Mouse (Mus musculus) G1E-ER4 (cell line): ENCODE measurements around the gene Il18r1. TPM values are rescaled to one million over a fixed set of nuclear protein-coding genes. Genes with fewer than 3 reads are reported as not detected.

ENCODE experiments used
- GATA1 ChIP-seq: IDR thresholded peaks from one replicate; pipeline ENCODE4 v1.8.0; 2012; ENCODE audit warnings: low read length, inconsistent platforms
- polyA plus RNA-seq: library from polyadenylated mRNA; stranded (reverse); fragments of >175 nt; gene quantifications from 2 replicates; pipeline ENCODE4 v1.2.3, GENCODE M21; 2012

The Il18r1 gene
- polyA plus RNA-seq, 1 experiment, result not detected

DNA sequence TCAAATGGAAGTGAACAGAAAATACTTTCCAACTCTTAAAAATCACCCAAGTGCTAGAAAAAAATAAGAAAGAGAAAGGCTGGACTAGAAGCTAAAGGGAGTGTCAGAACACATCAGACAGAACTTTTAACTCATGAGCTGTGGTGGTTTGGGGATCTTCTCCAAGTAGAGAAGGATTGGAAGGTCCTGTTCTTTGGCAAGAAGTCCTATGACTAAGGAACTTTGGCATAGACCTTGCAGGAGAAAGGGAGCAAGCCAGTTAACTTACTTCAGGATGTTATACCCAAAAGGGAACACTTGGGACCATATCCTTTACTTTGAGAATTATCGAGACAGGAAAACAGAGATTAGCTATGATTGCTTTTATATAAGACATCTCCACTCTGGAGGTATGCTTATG lies 7.0 kb downstream of the Il18r1 start:
- no peak for TF ChIP-seq GATA1

DNA sequence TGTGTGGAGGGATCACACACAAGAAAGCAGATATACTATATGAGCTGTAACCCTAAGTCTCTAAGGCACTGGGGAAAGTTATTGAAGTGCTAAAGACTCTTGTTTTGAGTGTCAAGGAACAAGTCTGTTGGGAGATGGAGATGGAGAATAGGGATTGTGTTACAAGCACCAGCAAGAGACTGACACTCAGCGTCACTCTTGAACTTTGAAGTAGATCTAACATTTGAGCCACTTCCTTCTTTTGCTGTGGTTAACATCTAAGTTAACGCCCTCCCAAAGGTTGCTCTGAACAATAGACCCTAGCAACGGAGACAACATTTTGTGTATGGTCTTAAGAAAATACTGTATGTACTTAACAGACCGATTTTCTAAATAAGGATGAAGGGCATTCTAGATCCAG lies 8.3 kb downstream of the Il18r1 start:
- TF ChIP-seq GATA1, result no peak

DNA sequence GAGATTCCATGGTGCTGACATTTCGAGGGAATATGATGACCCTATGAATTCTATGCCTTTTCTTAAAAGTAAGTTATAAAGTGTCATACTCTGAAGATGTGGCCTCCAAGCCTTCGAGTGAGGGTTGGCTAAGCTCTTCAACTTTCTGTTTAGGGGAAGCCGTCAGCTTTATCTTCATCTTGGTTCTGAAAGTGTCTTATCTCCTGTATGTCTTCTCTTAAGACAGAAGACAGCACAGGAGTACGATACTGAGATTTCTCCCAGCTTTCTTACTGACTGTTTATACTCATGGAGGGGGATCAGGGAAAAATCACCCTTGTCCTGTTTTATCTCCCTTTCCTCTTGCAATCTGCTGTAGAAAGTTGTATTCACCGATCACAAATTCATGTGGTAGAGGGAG lies 9.0 kb downstream of the Il18r1 start:
- no peak for TF ChIP-seq GATA1

DNA sequence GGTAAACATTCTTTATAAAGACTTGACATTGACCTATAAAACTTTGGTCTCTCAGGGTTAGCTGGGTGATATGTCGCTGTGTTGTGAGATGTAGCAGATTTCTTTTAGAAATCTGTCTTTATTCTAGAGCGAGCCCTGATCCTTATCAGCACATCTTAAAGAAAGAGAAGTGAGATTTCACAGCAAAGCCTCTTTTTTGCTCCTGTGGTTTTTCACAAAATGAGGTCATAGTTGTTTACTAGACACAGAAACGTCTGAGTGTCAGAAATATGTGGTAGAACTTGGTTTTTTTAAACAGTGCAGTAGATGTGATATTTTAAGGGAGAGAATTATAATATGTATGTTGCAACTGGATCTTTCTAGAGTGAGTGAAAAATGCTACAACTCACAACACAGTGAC lies 10.3 kb downstream of the Il18r1 start:
- no peak for TF ChIP-seq GATA1

DNA sequence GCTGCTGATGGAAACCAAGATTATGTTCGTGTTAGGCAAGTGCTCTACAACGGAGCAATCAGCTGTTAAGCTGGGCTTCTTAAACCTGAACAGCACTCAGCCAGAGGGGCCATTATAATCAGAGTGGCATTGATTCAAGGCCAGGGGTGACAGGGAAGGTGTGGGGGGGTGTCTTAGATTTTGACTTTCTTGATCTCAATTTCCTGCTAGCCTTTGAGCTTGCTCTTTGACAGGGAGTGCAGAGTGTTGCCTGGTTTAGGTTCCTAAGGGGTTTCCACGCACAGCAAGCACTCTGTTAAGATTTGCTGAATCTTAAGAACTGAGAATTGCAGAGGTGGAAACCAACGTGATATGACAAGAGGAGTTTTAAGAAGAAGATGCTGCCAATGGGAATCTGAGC lies 11.4 kb downstream of the Il18r1 start:
- no peak for TF ChIP-seq GATA1

DNA sequence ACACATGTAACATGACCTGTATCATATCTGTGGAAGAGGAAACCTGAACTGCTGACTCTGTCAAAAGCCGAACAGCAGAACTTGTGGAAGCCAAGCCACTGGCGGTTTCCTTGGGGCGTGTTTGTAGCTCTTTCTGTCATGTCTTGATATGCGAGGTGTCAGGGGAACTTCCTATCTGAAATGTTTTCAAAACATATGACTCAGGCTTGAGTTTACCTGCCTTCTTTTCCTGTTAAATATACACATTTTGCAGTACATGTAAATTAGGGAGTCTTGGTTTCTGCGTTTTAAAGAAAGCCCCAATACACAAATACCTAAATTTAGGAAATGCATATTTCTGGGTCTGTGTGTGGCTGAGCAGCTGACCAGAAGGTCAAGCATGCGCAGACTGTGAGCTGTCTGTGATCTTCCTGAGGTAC lies 14.2 kb downstream of the Il18r1 start:
- TF ChIP-seq GATA1, result no peak

DNA sequence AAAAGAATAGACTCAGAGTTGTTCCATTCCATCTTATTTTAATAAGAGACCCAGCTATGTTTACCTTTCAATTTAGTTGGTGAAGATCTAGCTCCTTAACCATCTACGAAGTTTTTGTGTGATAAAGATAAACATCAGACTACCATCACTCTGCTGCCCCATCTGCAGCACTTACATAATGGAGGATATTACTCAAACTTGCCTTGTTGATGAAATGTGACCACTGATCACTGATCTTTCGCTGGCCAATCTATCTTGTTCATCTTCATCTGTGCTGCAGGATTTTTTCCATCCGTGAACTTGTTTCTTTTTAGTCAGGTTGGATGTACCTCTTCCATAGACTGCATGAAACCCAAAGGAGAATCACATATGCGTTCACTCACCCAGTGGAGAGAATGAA lies 29.2 kb downstream of the Il18r1 start:
- TF ChIP-seq GATA1, result no peak

DNA sequence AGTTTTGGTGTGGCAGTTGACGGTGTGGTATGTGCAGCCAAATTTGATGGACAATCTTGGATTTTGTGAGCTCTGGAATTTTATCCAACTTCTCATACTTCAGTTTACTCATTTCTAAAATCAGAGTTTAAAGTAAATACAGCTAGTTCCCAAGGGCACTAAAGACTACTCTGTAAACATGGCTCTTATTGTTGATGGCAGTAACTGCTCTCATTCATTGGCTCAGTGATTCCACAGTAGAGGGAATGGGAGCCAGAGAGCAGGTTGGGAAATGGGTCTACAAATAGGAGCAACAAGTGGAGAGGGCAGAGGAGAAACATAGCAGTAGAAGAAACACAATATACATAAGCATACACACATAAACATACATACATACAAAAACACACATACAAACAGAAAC lies 34.4 kb downstream of the Il18r1 start:
- TF ChIP-seq GATA1, result no peak

DNA sequence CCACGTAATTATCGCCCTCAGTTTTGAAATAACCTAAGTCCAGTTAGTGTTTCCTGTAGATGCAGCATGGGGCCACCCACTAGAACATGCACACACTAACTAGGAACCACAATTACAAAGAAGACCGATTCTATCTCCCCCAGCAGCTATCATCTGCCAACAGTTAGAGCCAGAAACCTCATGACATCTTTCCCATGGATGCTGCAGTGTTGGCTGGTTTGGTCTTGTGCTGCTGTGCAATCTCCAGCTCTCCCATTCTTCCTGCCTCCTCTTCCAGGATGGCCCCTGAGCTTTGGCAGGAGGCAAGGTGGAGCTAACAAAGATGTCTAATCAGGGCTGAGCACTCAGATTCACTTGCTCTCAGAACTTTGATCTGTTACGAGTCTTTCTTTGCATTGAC lies 35.8 kb downstream of the Il18r1 start:
- TF ChIP-seq GATA1, result no peak

DNA sequence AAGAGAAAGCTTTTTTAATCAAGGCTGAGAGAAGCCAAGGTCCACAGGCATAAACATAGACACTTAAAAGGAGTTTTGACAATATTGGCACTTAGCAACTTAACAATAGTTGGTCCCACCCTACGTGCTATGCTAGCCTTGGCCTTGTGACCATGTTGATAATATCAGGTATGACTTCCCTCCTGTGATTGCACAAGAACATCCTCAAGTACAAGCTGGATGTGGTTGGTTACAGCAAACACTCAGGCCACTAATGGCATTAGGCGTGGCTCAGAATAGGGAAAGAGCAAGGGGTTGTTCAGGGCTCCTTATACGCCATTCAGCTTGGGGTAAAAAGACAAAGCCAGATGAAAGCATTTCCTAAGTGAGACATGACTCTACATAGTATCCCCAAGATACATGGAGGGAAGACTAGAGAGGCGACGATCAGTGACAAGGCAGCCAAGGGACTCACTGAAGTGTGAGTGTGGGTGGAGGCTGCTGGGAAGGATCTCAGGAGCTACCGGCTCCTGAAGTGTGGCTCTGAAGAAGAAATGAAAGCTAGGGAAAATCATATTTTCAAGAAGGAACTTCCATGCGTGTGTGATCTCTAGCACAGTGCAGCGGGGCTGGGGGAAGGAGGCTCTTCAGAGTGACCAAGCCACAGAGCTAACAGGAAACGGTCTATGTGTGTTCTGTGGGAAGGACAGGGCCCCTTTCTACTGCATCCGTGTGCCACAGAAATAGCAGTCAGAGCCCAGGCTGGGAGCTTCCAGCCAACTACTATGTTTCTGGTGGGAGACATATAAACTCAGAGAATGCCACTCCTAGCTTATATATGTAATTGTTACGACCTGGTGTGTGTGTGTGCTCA lies 36.4 kb downstream of the Il18r1 start:
- no peak for TF ChIP-seq GATA1

DNA sequence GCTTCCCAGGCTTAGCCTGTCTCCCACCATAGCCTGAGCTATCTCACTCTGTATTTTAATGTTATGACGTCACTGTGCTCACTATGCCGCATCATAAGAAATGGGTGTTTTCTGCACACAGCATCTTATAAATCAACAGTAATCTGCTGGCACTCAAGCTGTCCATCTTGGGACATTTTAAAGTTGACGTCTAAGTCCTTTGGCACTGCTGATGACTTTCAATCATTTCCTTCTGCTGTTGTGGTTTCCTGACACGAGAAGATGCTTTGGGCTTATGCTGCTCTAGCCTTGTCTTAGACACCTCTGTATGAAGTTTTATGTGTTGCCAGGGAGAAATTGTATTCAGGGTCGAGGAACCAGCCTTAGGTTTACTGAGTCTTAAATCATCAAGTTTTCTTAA lies 39.2 kb downstream of the Il18r1 start:
- TF ChIP-seq GATA1, result no peak

DNA sequence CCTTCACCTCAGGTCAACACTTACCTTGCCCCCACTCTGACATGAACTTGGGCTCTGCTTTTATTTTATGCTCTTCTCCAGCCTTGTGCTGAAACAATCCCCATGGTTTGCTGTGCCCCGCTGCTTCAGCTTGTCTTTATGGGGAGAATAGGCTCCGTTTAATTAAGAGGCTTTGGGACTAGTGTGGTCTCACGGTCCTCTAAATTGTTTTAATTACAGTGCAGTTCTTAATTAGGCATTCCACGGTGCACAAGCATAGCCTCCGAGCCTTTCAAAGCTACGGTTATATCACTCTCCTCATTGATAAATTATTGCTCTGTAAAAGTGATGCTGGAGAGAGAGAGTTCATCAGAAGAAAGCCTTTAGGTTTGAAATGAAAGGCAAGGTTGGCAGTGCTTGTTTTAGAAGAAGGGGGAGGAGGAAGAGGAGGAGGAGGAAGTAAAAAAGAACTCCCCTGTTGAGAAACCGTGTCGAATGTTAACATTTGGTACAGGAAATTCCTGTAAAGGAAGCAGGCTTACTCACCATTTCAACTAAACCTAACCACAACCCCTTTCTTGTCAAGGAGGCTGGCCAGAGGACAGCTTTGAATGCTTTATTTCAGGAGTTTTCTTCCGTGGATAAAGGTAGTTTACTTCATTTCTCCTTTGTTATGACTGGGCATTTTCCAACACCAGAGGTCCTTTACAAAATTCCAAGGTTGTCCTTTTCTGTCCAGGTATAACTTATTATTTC lies 49.7 kb downstream of the Il18r1 start, which contains the start of gene Il18rap:
TSS of gene Il18rap (plus strand) at position 512 of the 735 bp plus-strand sequence.
- no peak for TF ChIP-seq GATA1

DNA sequence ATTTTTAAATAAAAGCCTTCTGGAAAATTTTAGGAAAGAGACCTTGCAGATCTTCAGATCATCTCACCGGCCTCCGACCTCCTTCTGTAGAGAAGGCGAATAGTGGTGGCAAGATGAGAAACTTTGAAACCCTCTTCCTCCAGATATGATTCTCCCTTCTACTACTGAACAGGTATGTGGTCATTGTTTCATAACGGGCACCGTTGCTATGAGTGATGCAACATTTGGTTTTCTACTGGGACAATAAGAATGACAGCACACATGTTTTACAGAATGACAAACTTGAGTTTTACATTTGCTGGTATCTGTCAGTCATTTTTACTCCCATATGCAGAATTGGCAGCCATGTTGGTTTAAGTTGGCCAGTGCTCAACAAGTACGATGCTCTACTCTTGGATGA lies 51.0 kb downstream of the Il18r1 start:
- no peak for TF ChIP-seq GATA1

DNA sequence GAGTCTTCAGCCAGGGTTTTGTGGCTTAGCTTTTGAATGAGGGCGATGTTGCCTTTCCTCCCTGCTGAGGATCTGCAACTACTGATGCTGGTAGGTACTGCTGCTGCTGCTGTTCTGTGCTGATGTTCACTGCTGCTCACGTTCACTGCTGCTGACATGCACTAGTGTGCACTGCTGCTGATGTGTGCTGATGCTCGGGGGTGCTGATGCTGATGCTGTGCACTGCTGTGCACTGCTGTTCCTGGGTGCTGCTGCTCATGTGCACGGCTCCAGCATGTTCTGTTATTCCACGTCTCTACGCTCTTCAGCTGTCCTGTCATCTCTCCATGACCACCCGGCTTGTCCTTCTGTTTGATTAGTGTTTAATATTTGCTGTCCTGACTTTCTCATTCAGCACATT lies 57.6 kb downstream of the Il18r1 start:
- no peak for TF ChIP-seq GATA1

DNA sequence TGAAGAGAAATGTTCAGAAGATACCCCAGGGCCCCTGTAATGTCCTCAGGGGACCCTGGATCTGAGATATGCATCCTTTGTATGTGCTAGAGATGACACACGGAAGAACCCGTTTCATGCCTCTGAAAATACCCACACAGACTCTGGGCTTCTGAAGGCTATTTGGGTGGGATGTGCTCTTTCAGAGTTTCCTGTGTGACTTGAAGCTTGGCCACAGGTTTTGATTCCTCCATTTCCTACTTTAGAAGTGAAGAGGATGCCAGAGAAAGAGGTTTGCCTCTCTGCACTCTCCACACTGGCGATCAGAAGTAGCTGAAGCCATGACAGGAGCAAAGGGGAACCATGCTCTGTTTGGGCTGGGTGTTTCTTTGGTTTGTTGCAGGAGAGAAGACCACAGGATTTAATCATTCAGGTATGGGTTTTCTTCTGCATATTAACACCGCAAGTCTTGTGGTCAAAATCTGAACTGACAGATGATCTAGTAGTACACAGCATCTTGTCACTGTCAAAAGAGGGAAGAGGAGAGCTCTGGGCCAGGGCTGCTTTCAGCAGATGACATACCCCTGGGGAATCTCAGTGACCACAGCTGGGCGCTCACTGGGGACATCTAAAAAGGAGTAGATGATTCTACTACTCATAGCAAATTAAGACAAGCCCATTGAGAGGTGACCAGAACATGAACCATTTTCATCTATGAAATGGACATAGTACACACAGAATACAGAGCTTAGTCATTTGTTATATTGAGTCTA lies 58.8 kb downstream of the Il18r1 start:
- no peak for TF ChIP-seq GATA1

DNA sequence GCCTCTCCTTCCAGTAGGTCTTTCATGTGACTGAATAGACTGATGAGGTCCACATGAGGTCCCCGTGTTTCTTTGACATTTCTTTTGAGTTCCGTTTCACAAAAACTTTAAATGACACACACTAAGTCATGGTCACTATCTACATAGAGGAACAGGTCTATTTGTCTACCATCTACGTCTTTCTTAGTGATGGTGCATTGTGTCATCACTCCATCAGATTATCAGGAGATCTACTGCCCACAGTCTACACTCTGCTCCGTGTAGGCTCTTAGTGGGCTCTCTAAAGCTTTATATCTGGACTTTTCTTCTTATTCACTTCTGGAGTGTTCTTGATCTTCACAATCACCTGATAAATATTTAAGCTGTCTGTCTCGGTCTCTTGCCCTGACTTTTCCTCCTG lies 63.9 kb downstream of the Il18r1 start:
- no peak for TF ChIP-seq GATA1
